Mouse (Mus musculus) olfactory bulb, adult 2 months (tissue): ENCODE results near the gene Sp140.
"Not testable (repeated sequence)": the region's sequence is repeated elsewhere in the genome, so short reads cannot be mapped to it uniquely, and the experiment has no call there.

ENCODE experiments used
- CTCF ChIP-seq: fragments of 200-500 bp; IDR thresholded peaks from 2 replicates; pipeline ENCODE4 v1.5.1; 2012; ENCODE audit warnings: low read depth, mild to moderate bottlenecking, low read length, moderate library complexity; ENCODE audit not compliant: insufficient read depth
- POLR2A ChIP-seq: fragments of 200-500 bp; IDR thresholded peaks from 2 replicates; pipeline ENCODE4 v1.6.1; 2012; ENCODE audit warnings: mild to moderate bottlenecking, low read depth, low read length, moderate library complexity; ENCODE audit not compliant: insufficient read depth

GRCm38 (mm10) chr1:85638144-85638543 is 38.0 kb downstream of the Sp140 start:
- TF ChIP-seq CTCF, POLR2A: not testable (repeated sequence)
